Mouse (Mus musculus) T-cell, adult 66 days (primary cell): ENCODE data around the gene Drd5. TPM values are rescaled to one million over a fixed set of nuclear protein-coding genes. Genes with fewer than 3 reads are reported as not detected.

ENCODE experiments used
- total RNA-seq, 2 experiments: library from RNA; stranded (reverse); gene quantifications; 3 replicates in 1 of 2; 4 replicates in 1 of 2; pipeline ENCODE4 v1.2.4; 2023

Drd5 gene
- total RNA-seq, result not detected

GRCm38 (mm10) chr5:38318966-38319786 lies at the start of gene Drd5:
TSS of gene Drd5 (plus strand) at chr5:38319367.

GRCm38 (mm10) chr5:38275771-38276170 lies 43.4 kb upstream of the Drd5 start, which contains the start of gene Otop1:
TSS of gene Otop1 (plus strand) at chr5:38275972.

Other genes starting within 250 kb of the Drd5 start
- gene Nsg1, start 159.5 kb upstream of the Drd5 start, total RNA-seq, result 1 to 10 TPM in 1 of 2 experiments, not detected in 1; 1.2 TPM
- 10 to 100 TPM; 16.5 to 20.5 TPM for gene Zbtb49, start 98.9 kb upstream of the Drd5 start, total RNA-seq
- gene Lyar, start 98.9 kb upstream of the Drd5 start, total RNA-seq, result 10 to 100 TPM; 34.2 to 35.5 TPM
- gene Tmem128, start 59.2 kb upstream of the Drd5 start, total RNA-seq, result 10 to 100 TPM; 85.3 to 86.5 TPM
- gene Otop1, start 43.4 kb upstream of the Drd5 start, total RNA-seq, result not detected
- 10 to 100 TPM; 21.4 to 31.3 TPM for gene Slc2a9, start 183.8 kb downstream of the Drd5 start, total RNA-seq
- 100 to 1,000 TPM; 329 to 336 TPM for gene Wdr1, start 243.9 kb downstream of the Drd5 start, total RNA-seq